Mouse (Mus musculus) cerebellum, adult 2 months (tissue): ENCODE measurements around the gene Fgfr3. TPM values are rescaled to one million over a fixed set of nuclear protein-coding genes. Genes with fewer than 3 reads are reported as not detected.

Experiments used
- DNase-seq, 2 experiments: peaks; one replicate each; pipeline ENCODE4 v3.0.0; 2021
- H3K27ac ChIP-seq: fragments of 200-500 bp; 2 replicates; pipeline ENCODE4 v1.5.1; 2012; ENCODE audit warnings: low read length, control low read depth, inconsistent platforms; ENCODE audit not compliant: insufficient read depth
- H3K27me3 ChIP-seq: fragments of 200-500 bp; 2 replicates; pipeline ENCODE4 v1.6.1; 2012; ENCODE audit warnings: inconsistent platforms, mild to moderate bottlenecking, low read length, moderate library complexity; ENCODE audit not compliant: control insufficient read depth, insufficient read depth
- H3K4me1 ChIP-seq: fragments of 200-500 bp; 2 replicates; pipeline ENCODE4 v1.6.1; 2011; ENCODE audit warnings: low read length; ENCODE audit not compliant: control insufficient read depth, insufficient read depth
- H3K4me3 ChIP-seq: fragments of 200-500 bp; replicated peaks from 2 replicates; pipeline ENCODE3; 2011; ENCODE audit warnings: mild to moderate bottlenecking, low read depth, low read length, control low read depth; ENCODE audit not compliant: insufficient read depth
- CTCF ChIP-seq: fragments of 200-500 bp; IDR thresholded peaks from 2 replicates; pipeline ENCODE4 v1.5.1; 2011; ENCODE audit warnings: low read depth, mild to moderate bottlenecking, control low read depth, low read length, moderate library complexity, borderline replicate concordance; ENCODE audit not compliant: insufficient read depth
- POLR2A ChIP-seq: fragments of 200-500 bp; IDR thresholded peaks from 2 replicates; pipeline ENCODE4 v1.6.1; 2011; ENCODE audit warnings: low read length, control low read depth, borderline replicate concordance; ENCODE audit not compliant: insufficient read depth
- WGBS: fragments of 180-500 bp; shearing (Covaris S2); methylation state at CpG from one replicate; pipeline ENCODE4 v1.1.7; 2018; 5-methylcytosine and 5-hydroxymethylcytosine counted together
- polyA plus RNA-seq: library from polyadenylated mRNA; depleted of rRNA; stranded (reverse); fragments of >200 nt; gene quantifications from 2 replicates; pipeline ENCODE4 v1.2.3, GENCODE M21; 2012; rRNA removed

Gene Fgfr3
- polyA plus RNA-seq = 128 and 147 TPM in 2 replicates

DNA sequence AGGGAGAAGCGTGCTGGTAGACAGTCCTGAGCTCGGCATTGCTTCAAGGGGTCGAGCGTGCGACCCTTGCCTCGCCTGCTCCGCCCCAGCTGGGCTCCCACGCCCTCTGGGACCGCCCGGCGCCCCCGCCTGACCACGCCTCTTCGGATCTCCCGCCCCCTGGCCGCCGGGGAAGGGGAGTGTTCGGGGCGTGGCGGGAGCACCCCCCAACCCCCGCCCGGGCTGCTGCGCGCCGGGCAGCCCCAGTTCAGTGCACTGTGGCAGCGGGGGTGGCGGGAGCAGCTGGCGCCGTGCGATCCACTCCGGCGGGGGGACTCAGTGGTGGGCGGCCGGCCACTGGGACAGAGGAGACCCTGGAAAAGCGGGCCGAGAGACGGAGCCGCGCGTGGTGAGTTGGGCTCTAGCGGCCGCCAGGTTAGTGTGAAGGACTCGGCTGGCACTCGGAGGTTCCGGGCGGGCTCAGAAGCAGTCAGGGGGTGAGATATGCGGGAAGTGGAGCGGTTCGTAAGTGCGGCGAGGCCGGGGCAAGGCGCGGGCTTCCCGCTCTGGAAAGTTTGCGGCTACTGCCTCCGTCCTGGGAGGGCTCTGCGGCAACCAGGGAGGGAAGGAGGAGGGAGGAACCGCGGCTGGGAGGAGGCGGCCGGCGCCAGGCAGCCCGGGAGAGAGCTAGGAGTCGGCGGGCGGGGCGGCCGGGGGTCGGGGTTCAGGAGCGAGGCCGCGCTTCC is at the start of gene Fgfr3:
Gene Fgfr3, plus strand, starts transcription at position 134 of the 725 bp plus-strand sequence.
- no peaks in the 10 kb centered on the region for H3K4me1 ChIP-seq
- peak within 1 kb of the TSS; percentile 47 for H3K4me3 ChIP-seq
- no peak for TF ChIP-seq CTCF
- no peak for TF ChIP-seq POLR2A
- DNase-seq = no peak
- under 1% methylated on average over 73 of the region's 73 CpGs for WGBS
- H3K27ac ChIP-seq = no peak within 1 kb of the TSS
- H3K27me3 ChIP-seq = peaks cover 8% of the 10 kb centered on the region; the same call in 1 of the 2 replicates

DNA sequence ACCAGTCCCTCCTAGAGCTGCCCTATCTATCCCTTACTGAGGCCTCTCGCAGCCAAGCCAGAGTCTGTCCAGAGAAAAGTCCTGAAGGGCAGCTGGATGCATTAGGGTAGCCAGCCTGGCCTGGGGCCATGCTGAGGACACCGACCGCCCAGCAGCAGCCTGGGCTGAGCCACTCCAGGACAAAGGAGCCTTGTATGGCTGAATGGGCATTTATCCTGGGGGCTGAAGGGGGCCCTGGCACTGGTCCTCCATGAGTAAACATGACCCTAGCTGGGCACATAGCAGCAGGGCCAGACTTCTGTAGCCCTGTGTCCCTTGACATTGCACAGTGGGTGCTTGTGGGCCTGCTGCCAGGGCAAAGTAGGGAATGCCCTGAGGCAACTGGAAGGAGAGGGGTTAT is 47.0 kb upstream of the Fgfr3 start:
- TF ChIP-seq POLR2A = no peak
- TF ChIP-seq CTCF = no peak
- H3K4me3 ChIP-seq = no peak overlapping the region
- no peaks in the 10 kb centered on the region for H3K27me3 ChIP-seq
- 27% methylated on average over 3 of the region's 3 CpGs for WGBS
- H3K4me1 ChIP-seq = no peaks in the 10 kb centered on the region
- H3K27ac ChIP-seq = no peak overlapping the region
- peak in 1 of 2 experiments; percentile 53 for DNase-seq

DNA sequence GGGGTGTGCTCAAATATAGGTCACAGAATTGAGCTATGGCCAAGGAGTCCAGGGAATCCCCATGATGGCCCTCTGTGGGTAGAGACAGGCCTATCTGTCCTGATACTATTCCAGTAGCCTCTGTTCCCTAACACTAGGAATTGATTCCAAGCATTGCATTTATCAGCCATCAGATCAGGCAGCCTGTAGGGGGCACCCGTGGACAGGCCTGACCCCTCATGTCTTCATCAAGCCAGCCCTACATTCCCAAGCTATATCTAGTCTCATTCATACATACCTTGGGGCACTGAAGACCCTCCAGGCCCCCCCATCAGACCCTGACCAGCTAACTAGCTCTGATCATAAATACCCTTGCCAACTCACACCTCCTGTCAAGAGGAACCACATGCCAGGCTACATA is 45.5 kb upstream of the Fgfr3 start:
- Histone ChIP-seq H3K27ac (no peak overlapping the region), H3K4me3 (no peak overlapping the region), H3K27me3 (no peaks in the 10 kb centered on the region), H3K4me1 (no peaks in the 10 kb centered on the region)
- 0% methylated on average over 1 of the region's 1 CpGs for WGBS
- peak in 1 of 2 experiments; percentile 27 for DNase-seq
- TF ChIP-seq CTCF (peak; percentile 61; the same call in 1 of the 2 replicates), POLR2A (no peak)

DNA sequence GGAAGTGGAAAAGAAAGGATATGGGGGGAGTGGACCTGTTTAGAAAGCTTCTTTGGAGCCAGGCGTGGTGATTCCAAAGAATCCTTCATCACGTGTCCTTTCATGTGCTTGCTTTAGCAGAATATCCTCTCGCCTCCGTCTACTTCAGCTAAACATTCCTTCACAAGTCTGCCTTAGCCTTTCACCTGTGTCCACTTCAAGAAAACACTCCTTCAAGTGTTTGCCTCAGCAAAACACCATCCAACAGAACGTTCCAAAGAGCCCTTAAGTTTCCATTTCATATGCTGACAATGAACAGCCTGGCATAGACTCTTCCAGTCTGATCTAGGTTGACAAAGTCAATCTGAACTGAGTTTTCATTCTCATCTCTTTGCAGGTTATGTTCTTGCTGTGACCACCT is 43.2 kb upstream of the Fgfr3 start:
- Histone ChIP-seq H3K27ac (no peak overlapping the region), H3K27me3 (no peaks in the 10 kb centered on the region), H3K4me3 (no peak overlapping the region), H3K4me1 (no peaks in the 10 kb centered on the region)
- WGBS = 87% methylated on average over 5 of the region's 5 CpGs
- TF ChIP-seq POLR2A = no peak
- no peak for TF ChIP-seq CTCF
- no peak for DNase-seq

GRCm38 (mm10) chr5:33681044-33681443 is 40.4 kb upstream of the Fgfr3 start:
- TF ChIP-seq CTCF (no peak), POLR2A (no peak)
- Histone ChIP-seq H3K27me3 (no peaks in the 10 kb centered on the region), H3K4me1 (no peaks in the 10 kb centered on the region), H3K4me3 (no peak overlapping the region), H3K27ac (no peak overlapping the region)
- DNase-seq = no peak
- 62% methylated on average over 3 of the region's 3 CpGs for WGBS

GRCm38 (mm10) chr5:33681611-33682388 is 39.7 kb upstream of the Fgfr3 start:
- no peak overlapping the region for H3K4me3 ChIP-seq
- WGBS = 64% methylated on average over 15 of the region's 15 CpGs
- TF ChIP-seq POLR2A (no peak), CTCF (no peak)
- no peaks in the 10 kb centered on the region for H3K27me3 ChIP-seq
- DNase-seq = no peak
- H3K27ac ChIP-seq = no peak overlapping the region
- no peaks in the 10 kb centered on the region for H3K4me1 ChIP-seq

- Histone ChIP-seq H3K27me3 (no peaks in the 10 kb centered on the region), H3K4me3 (no peak overlapping the region), H3K4me1 (no peaks in the 10 kb centered on the region), H3K27ac (no peak overlapping the region)
- 85% methylated on average over 4 of the region's 4 CpGs for WGBS
- no peak for DNase-seq
- no peak for TF ChIP-seq POLR2A
- no peak for TF ChIP-seq CTCF
Observed at GRCm38 (mm10) chr5:33682963-33683362, 38.5 kb upstream of the Fgfr3 start.

- Histone ChIP-seq H3K4me1 (no peaks in the 10 kb centered on the region), H3K4me3 (no peak overlapping the region), H3K27me3 (no peaks in the 10 kb centered on the region), H3K27ac (no peak overlapping the region)
- peak in 1 of 2 experiments; percentile 20 for DNase-seq
- TF ChIP-seq POLR2A (no peak), CTCF (peak; percentile 45; the same call in 1 of the 2 replicates)
- WGBS = 40% methylated on average over 7 of the region's 7 CpGs
Observed at GRCm38 (mm10) chr5:33683897-33684652, 37.4 kb upstream of the Fgfr3 start.
